Mouse (Mus musculus): Measurements from ENCODE around the gene Rsl24d1.

- TF ChIP-seq POLR2A (IDR thresholded peaks at IDR 0.05; ENCODE audit: insufficient read depth, low read depth, low read length), result no peak
- TF ChIP-seq EP300 (IDR thresholded peaks at IDR 0.05; ENCODE audit: insufficient read depth, low read depth, low read length), result no peak
- no peak for TF ChIP-seq CTCF (IDR thresholded peaks at IDR 0.05)
Observed at GRCm38 (mm10) chr9:73130529-73130928, 17.3 kb downstream of the Rsl24d1 start.
